ENCODE assay signal across 7 mouse cellular contexts in the genomic region with DNA sequence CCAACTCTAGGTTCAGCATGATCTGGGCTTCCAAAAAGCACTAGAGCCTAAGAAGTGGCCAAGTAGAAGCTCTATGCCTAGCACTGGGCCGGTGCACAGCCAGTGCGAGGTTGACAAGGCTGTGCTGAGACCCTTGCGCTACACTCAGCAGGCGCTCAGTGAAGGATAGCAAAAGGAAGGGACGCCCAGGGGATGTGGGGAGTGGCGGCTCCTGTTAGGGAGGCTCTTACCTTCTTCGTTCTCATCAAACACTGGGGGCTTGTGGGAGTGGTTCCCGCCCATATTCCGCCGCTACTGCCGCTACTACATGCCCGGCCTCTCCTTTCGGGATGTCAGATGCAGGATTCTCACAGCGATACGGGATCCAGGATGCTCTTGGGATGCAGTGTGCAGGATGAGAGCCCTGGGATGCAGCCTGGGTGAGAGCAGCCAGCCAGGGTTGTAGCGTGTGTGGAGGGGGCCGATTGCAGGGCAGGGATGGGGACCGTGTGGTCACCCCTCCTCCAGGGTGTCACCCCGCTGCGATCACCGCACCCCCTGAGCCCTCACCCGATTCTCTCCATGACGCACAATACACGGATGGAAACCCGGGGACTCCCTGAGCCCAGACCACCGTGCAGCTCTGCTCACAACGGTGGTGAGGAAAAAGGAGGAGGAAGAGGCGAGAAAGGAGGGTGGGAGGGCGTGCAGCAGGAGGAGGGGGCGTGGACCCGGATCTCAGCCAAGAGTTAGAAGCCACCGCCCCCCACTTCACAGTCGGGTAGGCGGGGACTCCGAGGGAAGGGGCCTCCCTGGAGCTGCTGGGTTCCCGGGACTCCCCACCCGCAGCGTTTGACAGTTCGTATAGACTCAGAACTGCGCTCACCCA. TPM values are rescaled to one million over a fixed set of nuclear protein-coding genes. Genes with fewer than 3 reads are reported as not detected.
DNase-seq lines count a peak whose midpoint lies in the region; ATAC-seq and TF ChIP-seq lines count a peak whose summit lies in the region.

A gene (minus strand): TSS at position 667 of the 868 bp plus-strand sequence.

- H3K4me1 ChIP-seq in ES-Bruce4 (ENCODE audit: control insufficient read depth, insufficient read depth, low read length) = no peaks in the 10 kb centered on the region
- H3K4me1 ChIP-seq in liver, embryonic 13.5 days (replicated peaks) = no peaks in the 10 kb centered on the region

- DNase-seq in Muller cell, postnatal 12 days (ENCODE audit: inconsistent ontology term) = peak; percentile 30
- peak; percentile 3 to 39 for DNase-seq in frontal cortex, adult 2 months (ENCODE audit: extremely low spot score in 1 of 2, low spot score in 1 of 2)
- peak; percentile 42 for DNase-seq in kidney, adult 18-20 months
- DNase-seq in liver, embryonic 13.5 days = no peak
- DNase-seq in right cerebral cortex, postnatal 10 days (ENCODE audit: low spot score in 2 of 2) = peak; percentile 63 to 74
- no peak for DNase-seq in adipocyte (ENCODE audit: low spot score)

- no peak for TF ChIP-seq POLR2A in ES-Bruce4 (IDR thresholded peaks at IDR 0.05; ENCODE audit: insufficient read depth, low read length)

- no peaks in the 10 kb centered on the region for H3K36me3 ChIP-seq in ES-Bruce4 (ENCODE audit: control insufficient read depth, insufficient read depth, low read length, poor library complexity, severe bottlenecking)
- no peaks in the 10 kb centered on the region for H3K36me3 ChIP-seq in liver, embryonic 13.5 days

- peak within 1 kb of the TSS; percentile 50 for H3K4me2 ChIP-seq in liver, embryonic 13.5 days

- TF ChIP-seq CTCF in ES-Bruce4 (IDR thresholded peaks at IDR 0.05; ENCODE audit: low read depth, low read length) = no peak

- no peaks in the 10 kb centered on the region for H3K27me3 ChIP-seq in ES-Bruce4 (ENCODE audit: control insufficient read depth, insufficient read depth, low read length, poor library complexity, severe bottlenecking)
- H3K27me3 ChIP-seq in liver, embryonic 13.5 days = peaks cover 34% of the 10 kb centered on the region

- no peak for ATAC-seq in liver, embryonic 13.5 days (ENCODE audit: low read depth)

- WGBS in liver, embryonic 13.5 days (ENCODE audit: insufficient replicate concordance) = 1% methylated on average over 40 of the region's 40 CpGs

- H3K9me3 ChIP-seq in ES-Bruce4 (replicated peaks; ENCODE audit: control insufficient read depth, insufficient read depth, low read length, poor library complexity, severe bottlenecking) = no peaks in the 10 kb centered on the region
- no peaks in the 10 kb centered on the region for H3K9me3 ChIP-seq in liver, embryonic 13.5 days (replicated peaks)

- TF ChIP-seq EP300 in ES-Bruce4 (IDR thresholded peaks at IDR 0.05; ENCODE audit: insufficient read depth, low read depth, low read length) = no peak

- no peak within 1 kb of the TSS for H3K27ac ChIP-seq in ES-Bruce4 (ENCODE audit: insufficient read depth, low read length)
- H3K27ac ChIP-seq in liver, embryonic 13.5 days = no peak within 1 kb of the TSS

- peak within 1 kb of the TSS; percentile 42 for H3K4me3 ChIP-seq in ES-Bruce4 (ENCODE audit: low read depth, low read length)
- H3K4me3 ChIP-seq in liver, embryonic 13.5 days (replicated peaks) = peak within 1 kb of the TSS; percentile 21

- H3K9ac ChIP-seq in ES-Bruce4 (ENCODE audit: low read depth, poor library complexity, severe bottlenecking) = no peak within 1 kb of the TSS
- no peak within 1 kb of the TSS for H3K9ac ChIP-seq in liver, embryonic 13.5 days

RNA-seq across cellular contexts. Expression of the gene that starts here (rescaled TPM):
- 0.26 and 0.40 TPM in 2 replicates for polyA plus RNA-seq in ES-Bruce4 (2011; ENCODE audit: insufficient read depth, insufficient read length, low read depth, missing spikeins)
- polyA plus RNA-seq in frontal cortex, adult 2 months (2012; rRNA removed) = 1.8 TPM in 2 replicates
- polyA plus RNA-seq in liver, embryonic 13.5 days (2015; fragmentation: Nextera tagmentation; extraction: Ambion mirVana) = 0.38 and 0.50 TPM in 2 replicates

Comparison
In these comparisons a context has a peak if more than half of its experiments do, and no peak if none do; other contexts are left out.
1. DNase-seq: peak in Muller cell, postnatal 12 days (single experiment), frontal cortex, adult 2 months (2 of 2), kidney, adult 18-20 months (single experiment) and right cerebral cortex, postnatal 10 days (2 of 2); none in liver, embryonic 13.5 days (single experiment) and adipocyte (single experiment).